Mouse (Mus musculus) neural tube, embryonic 11.5 days (tissue): ENCODE data around the gene Gm5105. TPM values are rescaled to one million over a fixed set of nuclear protein-coding genes. Genes with fewer than 3 reads are reported as not detected.

ENCODE experiments used
- ATAC-seq: fragments of 200-750 bp; cut with Nextera tagmentation; 2 replicates; pipeline ENCODE4 v1.8.0; 2017; ENCODE audit warnings: moderate number of reproducible peaks, mild to moderate bottlenecking, moderate TSS enrichment, moderate library complexity; ENCODE audit not compliant: insufficient read depth, low FRiP score, low TSS enrichment
- DNase-seq: peaks from one replicate; pipeline ENCODE4 v3.0.0-alpha.2; 2015; ENCODE audit warnings: low spot score
- H3K27ac ChIP-seq: fragments of 300-500 bp; sonication (generic); 2 replicates; pipeline ENCODE4 v1.5.1; 2014; ENCODE audit warnings: low read depth, mild to moderate bottlenecking, low read length
- H3K27me3 ChIP-seq: fragments of 300-500 bp; sonication (generic); 2 replicates; pipeline ENCODE4 v1.6.1; 2014; ENCODE audit warnings: mild to moderate bottlenecking, low read length, mixed read lengths; ENCODE audit not compliant: control insufficient read depth, insufficient read depth
- H3K36me3 ChIP-seq: fragments of 300-500 bp; sonication (generic); 2 replicates; pipeline ENCODE4 v1.6.1; 2014; ENCODE audit warnings: mild to moderate bottlenecking, low read length, moderate library complexity, mixed read lengths; ENCODE audit not compliant: control insufficient read depth, insufficient read depth
- H3K4me1 ChIP-seq: fragments of 300-500 bp; sonication (generic); 2 replicates; pipeline ENCODE4 v1.6.1; 2014; ENCODE audit warnings: low read length, mixed read lengths; ENCODE audit not compliant: control insufficient read depth, insufficient read depth
- H3K4me2 ChIP-seq: fragments of 300-500 bp; sonication (generic); 2 replicates; pipeline ENCODE4 v1.6.1; 2014; ENCODE audit warnings: low read depth, mild to moderate bottlenecking, moderate library complexity
- H3K4me3 ChIP-seq: fragments of 300-500 bp; sonication (generic); 2 replicates; pipeline ENCODE4 v1.5.1; 2014; ENCODE audit warnings: low read depth, low read length
- H3K9ac ChIP-seq: fragments of 300-500 bp; sonication (generic); 2 replicates; pipeline ENCODE4 v1.6.1; 2014; ENCODE audit warnings: mild to moderate bottlenecking, low read length
- H3K9me3 ChIP-seq: fragments of 300-500 bp; sonication (generic); 2 replicates; pipeline ENCODE4 v1.6.1; 2016; ENCODE audit warnings: low read length; ENCODE audit not compliant: control insufficient read depth
- WGBS: fragments of 180-500 bp; shearing (Covaris S2); extraction: QIAGEN DNeasy Blood & Tissue Kit; methylation state at CpG from one replicate; pipeline ENCODE4 v1.1.7; 2014; 5-methylcytosine and 5-hydroxymethylcytosine counted together
- polyA plus RNA-seq: library from polyadenylated mRNA; unstranded; fragments of >200 nt; fragmentation: Nextera tagmentation; extraction: Ambion mirVana; gene quantifications from 2 replicates; pipeline ENCODE4 v1.2.1, GENCODE M21; 2014

The Gm5105 gene
- polyA plus RNA-seq, 1 experiment from 2014 or later = not detected

GRCm38 (mm10) chr3:138063731-138064329 lies 3.4 kb downstream of the Gm5105 start:
- Histone ChIP-seq H3K9ac (no peak overlapping the region), H3K9me3 (no peaks in the 10 kb centered on the region), H3K36me3 (no peaks in the 10 kb centered on the region), H3K27ac (no peak overlapping the region), H3K27me3 (no peaks in the 10 kb centered on the region), H3K4me2 (no peak overlapping the region), H3K4me1 (no peaks in the 10 kb centered on the region), H3K4me3 (no peak overlapping the region)
- ATAC-seq = no peak
- DNase-seq = peak; percentile 41
- WGBS = 82% methylated on average over 14 of the region's 14 CpGs

DNA sequence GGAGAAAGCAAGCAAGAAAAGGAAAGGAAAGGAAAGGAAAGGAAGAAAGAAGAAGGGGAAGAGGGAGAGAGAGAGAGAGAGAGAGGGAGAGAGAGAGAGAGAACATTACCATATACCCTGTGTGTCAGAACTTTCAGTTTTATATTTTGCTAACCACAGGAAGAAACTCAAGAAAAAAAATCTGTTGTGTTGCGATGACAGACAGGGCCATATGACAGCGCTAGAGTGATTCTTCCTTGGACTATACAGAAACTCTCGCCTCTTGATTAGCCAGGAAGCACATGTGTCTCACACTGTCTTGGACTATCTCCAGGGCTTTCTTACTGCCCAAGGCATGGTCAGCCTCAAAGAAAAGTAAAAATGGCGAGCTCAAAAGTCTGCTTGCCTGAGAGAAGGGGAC lies 4.5 kb downstream of the Gm5105 start:
- Histone ChIP-seq H3K27me3 (no peaks in the 10 kb centered on the region), H3K4me2 (no peak overlapping the region), H3K36me3 (no peaks in the 10 kb centered on the region), H3K9me3 (no peaks in the 10 kb centered on the region), H3K4me1 (no peaks in the 10 kb centered on the region), H3K9ac (no peak overlapping the region), H3K27ac (no peak overlapping the region), H3K4me3 (no peak overlapping the region)
- no peak for DNase-seq
- ATAC-seq = no peak
- WGBS = 88% methylated on average over 4 of the region's 4 CpGs

DNA sequence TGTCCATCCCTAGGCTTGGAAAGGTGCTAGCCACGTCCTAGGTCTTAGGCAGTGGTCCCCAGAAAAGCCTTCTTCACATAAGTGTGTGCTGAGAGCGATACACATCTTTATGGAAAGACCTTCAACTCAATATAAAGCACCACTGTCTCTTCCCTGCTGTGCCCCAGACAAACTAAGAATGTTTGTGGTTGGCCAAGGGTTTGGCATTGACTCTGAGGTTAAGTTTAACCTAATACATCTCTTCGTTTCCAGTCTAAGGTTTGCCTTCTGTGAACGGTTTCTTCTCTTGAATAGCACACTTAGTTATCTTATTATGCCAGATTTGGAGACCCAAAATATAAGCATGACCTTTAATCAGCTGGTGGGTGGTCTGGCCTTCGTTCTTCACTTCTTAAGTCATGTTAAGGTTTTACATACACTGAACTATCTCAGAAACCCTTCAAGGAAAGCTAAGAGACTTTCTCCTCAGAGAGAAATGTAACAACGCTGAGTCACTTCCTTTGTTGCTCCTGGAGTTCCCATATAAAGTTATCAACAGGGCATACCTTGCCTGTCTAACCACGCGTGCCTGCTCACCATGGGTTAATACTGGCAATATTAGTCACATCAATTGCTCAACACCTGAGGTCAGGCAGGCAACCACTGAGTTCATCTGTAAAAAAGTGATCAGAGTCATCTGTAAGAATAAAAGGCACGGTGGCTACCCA lies 5.8 kb downstream of the Gm5105 start:
- Histone ChIP-seq H3K4me2 (no peak overlapping the region), H3K4me3 (no peak overlapping the region), H3K9me3 (no peaks in the 10 kb centered on the region), H3K27ac (no peak overlapping the region), H3K27me3 (no peaks in the 10 kb centered on the region), H3K9ac (no peak overlapping the region), H3K36me3 (no peaks in the 10 kb centered on the region), H3K4me1 (no peaks in the 10 kb centered on the region)
- DNase-seq = no peak
- no peak for ATAC-seq
- WGBS = 94% methylated on average over 9 of the region's 9 CpGs

- Histone ChIP-seq H3K27ac (no peak overlapping the region), H3K4me1 (no peaks in the 10 kb centered on the region), H3K36me3 (no peaks in the 10 kb centered on the region), H3K4me3 (no peak overlapping the region), H3K4me2 (no peak overlapping the region), H3K9me3 (no peaks in the 10 kb centered on the region), H3K9ac (no peak overlapping the region), H3K27me3 (no peaks in the 10 kb centered on the region)
- ATAC-seq (no peak), DNase-seq (no peak)
- 95% methylated on average over 7 of the region's 7 CpGs for WGBS
Observed at GRCm38 (mm10) chr3:138060429-138060828, 6.8 kb downstream of the Gm5105 start.

GRCm38 (mm10) chr3:138058226-138058625 lies 9.0 kb downstream of the Gm5105 start:
- Histone ChIP-seq H3K9me3 (no peaks in the 10 kb centered on the region), H3K4me3 (no peak overlapping the region), H3K27me3 (no peaks in the 10 kb centered on the region), H3K36me3 (no peaks in the 10 kb centered on the region), H3K4me1 (no peaks in the 10 kb centered on the region), H3K27ac (no peak overlapping the region), H3K4me2 (no peak overlapping the region), H3K9ac (no peak overlapping the region)
- DNase-seq (no peak), ATAC-seq (no peak)
- 63% methylated on average over 4 of the region's 4 CpGs for WGBS

- no peak overlapping the region for H3K4me3 ChIP-seq
- H3K4me2 ChIP-seq = no peak overlapping the region
- no peaks in the 10 kb centered on the region for H3K27me3 ChIP-seq
- no peaks in the 10 kb centered on the region for H3K36me3 ChIP-seq
- 77% methylated on average over 7 of the region's 7 CpGs for WGBS
- ATAC-seq (no peak), DNase-seq (no peak)
- no peak overlapping the region for H3K9ac ChIP-seq
- no peaks in the 10 kb centered on the region for H3K4me1 ChIP-seq
- H3K9me3 ChIP-seq = no peaks in the 10 kb centered on the region
- H3K27ac ChIP-seq = no peak overlapping the region
Observed at GRCm38 (mm10) chr3:138056976-138057375, 10.2 kb downstream of the Gm5105 start.

GRCm38 (mm10) chr3:138053969-138054368 lies 13.2 kb downstream of the Gm5105 start:
- Histone ChIP-seq H3K4me1 (no peaks in the 10 kb centered on the region), H3K27me3 (no peaks in the 10 kb centered on the region), H3K27ac (no peak overlapping the region), H3K4me2 (no peak overlapping the region), H3K36me3 (no peaks in the 10 kb centered on the region), H3K9me3 (no peaks in the 10 kb centered on the region), H3K4me3 (no peak overlapping the region), H3K9ac (no peak overlapping the region)
- ATAC-seq = no peak
- 39% methylated on average over 4 of the region's 4 CpGs for WGBS
- DNase-seq = no peak

DNA sequence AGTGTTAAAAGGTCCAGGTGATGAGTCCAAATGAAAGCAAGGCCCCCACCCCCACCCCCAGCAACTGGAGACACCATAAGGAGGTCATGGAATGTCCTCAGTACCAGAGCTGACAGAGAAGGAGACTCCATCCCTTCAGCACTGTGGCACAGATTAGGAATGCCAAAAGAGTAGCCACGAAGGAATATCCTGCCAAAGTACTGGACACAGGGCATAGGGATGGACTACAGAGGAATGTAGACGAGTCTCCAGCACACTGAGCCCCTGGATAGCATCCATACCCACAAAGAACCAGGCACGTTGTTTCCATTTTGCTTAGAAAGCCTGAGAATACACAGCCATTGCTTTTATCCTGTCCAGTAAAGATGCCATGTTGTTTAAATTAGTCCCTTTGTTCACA lies 15.8 kb downstream of the Gm5105 start:
- Histone ChIP-seq H3K27ac (no peak overlapping the region), H3K27me3 (no peaks in the 10 kb centered on the region), H3K36me3 (no peaks in the 10 kb centered on the region), H3K4me1 (no peaks in the 10 kb centered on the region), H3K4me2 (no peak overlapping the region), H3K9ac (no peak overlapping the region), H3K4me3 (no peak overlapping the region), H3K9me3 (no peaks in the 10 kb centered on the region)
- ATAC-seq (no peak), DNase-seq (no peak)
- 84% methylated on average over 3 of the region's 3 CpGs for WGBS

GRCm38 (mm10) chr3:138050772-138051171 lies 16.4 kb downstream of the Gm5105 start:
- WGBS = 47% methylated on average over 11 of the region's 11 CpGs
- H3K27me3 ChIP-seq = no peaks in the 10 kb centered on the region
- no peaks in the 10 kb centered on the region for H3K36me3 ChIP-seq
- H3K4me2 ChIP-seq = no peak overlapping the region
- H3K4me3 ChIP-seq = no peak overlapping the region
- DNase-seq (no peak), ATAC-seq (no peak)
- H3K9me3 ChIP-seq = no peaks in the 10 kb centered on the region
- no peaks in the 10 kb centered on the region for H3K4me1 ChIP-seq
- no peak overlapping the region for H3K27ac ChIP-seq
- H3K9ac ChIP-seq = no peak overlapping the region
